Mouse (Mus musculus): Measurements from ENCODE around the gene Gdf3.

GRCm38 (mm10) chr6:122598014-122598413, 11.9 kb downstream of the Gdf3 start:
- TF ChIP-seq FLI1 (IDR thresholded peaks at IDR 0.05; ENCODE audit: low read length), result no peak
- no peak for TF ChIP-seq GATA1 (IDR thresholded peaks at IDR 0.05; ENCODE audit: borderline replicate concordance, low read length)

Measured in megakaryocyte, embryonic 14.5 days (primary cell).